Comparison of ENCODE assay signal across 8 mouse cellular contexts in the genomic region with DNA sequence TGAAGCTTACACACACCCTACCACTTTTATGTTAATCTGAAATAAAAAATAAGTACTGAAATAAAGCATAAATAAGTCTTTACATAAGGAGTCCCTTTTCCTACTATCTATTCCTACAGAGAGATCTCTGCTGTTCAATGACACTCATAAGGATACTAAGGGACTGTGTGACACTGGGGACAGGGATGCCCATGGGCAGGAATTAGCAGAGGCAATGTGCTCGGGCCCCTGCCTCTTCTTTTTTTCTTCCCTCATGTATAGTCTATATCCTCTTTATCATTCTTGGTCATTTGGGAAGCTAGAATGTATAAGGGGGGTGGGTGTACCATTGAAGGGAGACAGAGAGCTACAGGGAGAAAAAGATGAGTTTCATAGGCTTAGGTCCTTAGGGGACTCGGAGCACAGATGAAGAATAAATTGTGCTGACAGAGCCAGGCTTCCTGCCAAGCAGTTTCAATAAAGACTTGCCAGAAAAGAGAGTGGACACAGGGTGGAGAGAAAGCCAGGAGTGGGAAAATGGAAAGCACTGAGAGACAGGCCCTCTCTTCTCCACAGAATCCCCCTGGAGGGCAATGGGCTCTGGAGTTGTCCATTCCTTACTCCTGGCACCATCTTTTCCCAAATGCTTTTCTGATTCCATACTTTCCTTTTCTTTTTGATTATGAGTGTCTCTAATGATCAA.
A peak's percentile ranks its signal among the peaks of the same experiment; 100 is the strongest.
DNase-seq lines count a peak whose midpoint lies in the region; ATAC-seq and TF ChIP-seq lines count a peak whose summit lies in the region.

No protein-coding gene starts in this region.

- peaks cover 3% of the 10 kb centered on the region; the same call in 1 of the 2 replicates for H3K27me3 ChIP-seq in embryonic facial prominence, embryonic 14.5 days (replicated peaks; ENCODE audit: control insufficient read depth, insufficient read depth, low read length)
- H3K27me3 ChIP-seq in embryonic facial prominence, embryonic 10.5 days (replicated peaks; ENCODE audit: low read depth, poor library complexity, severe bottlenecking) = peaks cover 23% of the 10 kb centered on the region; the same call in 1 of the 2 replicates
- H3K27me3 ChIP-seq in limb, embryonic 14.5 days (ENCODE audit: control insufficient read depth, insufficient read depth, low read length) = no peaks in the 10 kb centered on the region
- H3K27me3 ChIP-seq in limb, embryonic 10.5 days (ENCODE audit: low read depth, poor library complexity, severe bottlenecking) = peaks cover 29% of the 10 kb centered on the region; the same call in 1 of the 2 replicates
- no peaks in the 10 kb centered on the region for H3K27me3 ChIP-seq in forebrain, postnatal 0 days (ENCODE audit: insufficient read depth, low read length)

- no peaks in the 10 kb centered on the region for H3K36me3 ChIP-seq in embryonic facial prominence, embryonic 14.5 days (ENCODE audit: control insufficient read depth, insufficient read depth, low read length)
- H3K36me3 ChIP-seq in embryonic facial prominence, embryonic 10.5 days (replicated peaks) = no peaks in the 10 kb centered on the region
- H3K36me3 ChIP-seq in limb, embryonic 14.5 days (ENCODE audit: control insufficient read depth, insufficient read depth, low read length) = no peaks in the 10 kb centered on the region
- H3K36me3 ChIP-seq in limb, embryonic 10.5 days = no peaks in the 10 kb centered on the region
- no peaks in the 10 kb centered on the region for H3K36me3 ChIP-seq in forebrain, postnatal 0 days (ENCODE audit: insufficient read depth)

- peak; percentile 66 for DNase-seq in embryonic facial prominence, embryonic 14.5 days (ENCODE audit: low spot score)
- no peak for DNase-seq in embryonic facial prominence, embryonic 10.5 days (ENCODE audit: low spot score)
- peak; percentile 15 for DNase-seq in limb, embryonic 14.5 days (ENCODE audit: low spot score)
- no peak for DNase-seq in limb, embryonic 10.5 days (ENCODE audit: low spot score)
- DNase-seq in forebrain, postnatal 0 days = peak; percentile 69
- DNase-seq in lung, postnatal 10 days = peak; percentile 53
- no peak for DNase-seq in thymus, postnatal 14 days

- 40% methylated on average over 2 of the region's 2 CpGs for WGBS in embryonic facial prominence, embryonic 14.5 days
- 69% methylated on average over 2 of the region's 2 CpGs for whole genome bisulfite sequencing in embryonic facial prominence, embryonic 10.5 days
- WGBS in limb, embryonic 14.5 days = 61% methylated on average over 2 of the region's 2 CpGs
- WGBS in limb, embryonic 10.5 days = 79% methylated on average over 2 of the region's 2 CpGs
- WGBS in forebrain, postnatal 0 days = 36% methylated on average over 2 of the region's 2 CpGs

- H3K27ac ChIP-seq in embryonic facial prominence, embryonic 14.5 days (replicated peaks; ENCODE audit: low read depth, low read length) = no peak overlapping the region
- H3K27ac ChIP-seq in embryonic facial prominence, embryonic 10.5 days (replicated peaks) = no peak overlapping the region
- no peak overlapping the region for H3K27ac ChIP-seq in limb, embryonic 14.5 days (replicated peaks; ENCODE audit: low read depth, low read length)
- no peak overlapping the region for H3K27ac ChIP-seq in limb, embryonic 10.5 days
- no peak overlapping the region for H3K27ac ChIP-seq in forebrain, postnatal 0 days (ENCODE audit: low read depth, low read length)

- H3K9me3 ChIP-seq in embryonic facial prominence, embryonic 14.5 days (ENCODE audit: control insufficient read depth, low read length) = no peaks in the 10 kb centered on the region
- no peaks in the 10 kb centered on the region for H3K9me3 ChIP-seq in embryonic facial prominence, embryonic 10.5 days
- no peaks in the 10 kb centered on the region for H3K9me3 ChIP-seq in limb, embryonic 14.5 days (ENCODE audit: control insufficient read depth, low read length)
- H3K9me3 ChIP-seq in limb, embryonic 10.5 days (replicated peaks) = no peaks in the 10 kb centered on the region
- no peaks in the 10 kb centered on the region for H3K9me3 ChIP-seq in forebrain, postnatal 0 days (ENCODE audit: low read length)

- no peak overlapping the region for H3K4me2 ChIP-seq in embryonic facial prominence, embryonic 14.5 days (ENCODE audit: low read depth, low read length)
- H3K4me2 ChIP-seq in limb, embryonic 14.5 days (replicated peaks; ENCODE audit: low read depth, low read length, severe bottlenecking) = no peak overlapping the region
- no peak overlapping the region for H3K4me2 ChIP-seq in forebrain, postnatal 0 days (ENCODE audit: low read depth)

- H3K4me1 ChIP-seq in embryonic facial prominence, embryonic 14.5 days (ENCODE audit: control insufficient read depth, insufficient read depth, low read length) = no peaks in the 10 kb centered on the region
- no peaks in the 10 kb centered on the region for H3K4me1 ChIP-seq in embryonic facial prominence, embryonic 10.5 days
- no peaks in the 10 kb centered on the region for H3K4me1 ChIP-seq in limb, embryonic 14.5 days (ENCODE audit: control insufficient read depth, insufficient read depth, low read length)
- no peaks in the 10 kb centered on the region for H3K4me1 ChIP-seq in limb, embryonic 10.5 days
- H3K4me1 ChIP-seq in forebrain, postnatal 0 days (ENCODE audit: insufficient read depth) = no peaks in the 10 kb centered on the region

- TF ChIP-seq CTCF in forebrain, postnatal 0 days (IDR thresholded peaks at IDR 0.05; ENCODE audit: low read depth) = no peak

- no peak overlapping the region for H3K4me3 ChIP-seq in embryonic facial prominence, embryonic 14.5 days (ENCODE audit: low read depth, low read length)
- H3K4me3 ChIP-seq in embryonic facial prominence, embryonic 10.5 days = no peak overlapping the region
- no peak overlapping the region for H3K4me3 ChIP-seq in limb, embryonic 14.5 days (replicated peaks; ENCODE audit: low read length)
- no peak overlapping the region for H3K4me3 ChIP-seq in limb, embryonic 10.5 days
- H3K4me3 ChIP-seq in forebrain, postnatal 0 days (ENCODE audit: low read depth, low read length) = no peak overlapping the region

- peak; percentile 37; the same call in 1 of the 2 replicates for ATAC-seq in embryonic facial prominence, embryonic 14.5 days (ENCODE audit: low read depth)
- ATAC-seq in limb, embryonic 14.5 days (ENCODE audit: low FRiP score, low read depth) = no peak
- ATAC-seq in forebrain, postnatal 0 days = peak; percentile 93
- no peak for ATAC-seq in erythroid progenitor cell, adult 5-6 weeks (replicated peaks; ENCODE audit: low FRiP score, poor library complexity, severe bottlenecking)

- no peak overlapping the region for H3K9ac ChIP-seq in embryonic facial prominence, embryonic 14.5 days (ENCODE audit: low read depth, low read length)
- H3K9ac ChIP-seq in limb, embryonic 14.5 days (ENCODE audit: low read depth, low read length, severe bottlenecking) = no peak overlapping the region
- H3K9ac ChIP-seq in forebrain, postnatal 0 days = no peak overlapping the region

- no peak for TF ChIP-seq POLR2A in limb, embryonic 14.5 days (IDR thresholded peaks at IDR 0.05; ENCODE audit: borderline replicate concordance, extremely low read depth, insufficient read depth, insufficient read length)

Comparison
In these comparisons a context has a peak if more than half of its experiments do, and no peak if none do; other contexts are left out.
1. DNase-seq: peak in embryonic facial prominence, embryonic 14.5 days (single experiment), limb, embryonic 14.5 days (single experiment), forebrain, postnatal 0 days (single experiment) and lung, postnatal 10 days (single experiment); none in embryonic facial prominence, embryonic 10.5 days (single experiment), limb, embryonic 10.5 days (single experiment) and thymus, postnatal 14 days (single experiment).
2. ATAC-seq: peak in embryonic facial prominence, embryonic 14.5 days (single experiment) and forebrain, postnatal 0 days (single experiment); none in limb, embryonic 14.5 days (single experiment) and erythroid progenitor cell, adult 5-6 weeks (single experiment).